Mouse (Mus musculus) retina, adult 2 months (tissue): ENCODE measurements around the gene Grm7.

ENCODE experiments used
- DNase-seq: peaks from one replicate; pipeline ENCODE4 v3.0.0-alpha.2; 2012; ENCODE audit warnings: low read depth, low spot score

Grm7 gene

GRCm38 (mm10) chr6:111361681-111362080 is 716.3 kb downstream of the Grm7 start:
- DNase-seq: no peak

GRCm38 (mm10) chr6:111368111-111368510 is 722.7 kb downstream of the Grm7 start:
- DNase-seq: no peak

- no peak for DNase-seq
Measured at GRCm38 (mm10) chr6:111368551-111368950, 723.2 kb downstream of the Grm7 start.

- DNase-seq: no peak
Measured at GRCm38 (mm10) chr6:111369013-111369412, 723.6 kb downstream of the Grm7 start.

- no peak for DNase-seq
Measured at GRCm38 (mm10) chr6:111371581-111372349, 726.4 kb downstream of the Grm7 start.

- DNase-seq: no peak
Measured at GRCm38 (mm10) chr6:111372626-111373380, 727.4 kb downstream of the Grm7 start.

- no peak for DNase-seq
Measured at GRCm38 (mm10) chr6:111380710-111381109, 735.3 kb downstream of the Grm7 start.

GRCm38 (mm10) chr6:111408750-111409149 is 763.4 kb downstream of the Grm7 start:
- no peak for DNase-seq

- DNase-seq: no peak
Measured at GRCm38 (mm10) chr6:111424737-111425136, 779.4 kb downstream of the Grm7 start.

GRCm38 (mm10) chr6:111446228-111446627 is 800.8 kb downstream of the Grm7 start:
- no peak for DNase-seq

GRCm38 (mm10) chr6:111447851-111448250 is 802.5 kb downstream of the Grm7 start:
- DNase-seq: no peak

GRCm38 (mm10) chr6:111449054-111449783 is 803.8 kb downstream of the Grm7 start:
- DNase-seq: no peak

- DNase-seq: no peak
Measured at GRCm38 (mm10) chr6:111481866-111482265, 836.5 kb downstream of the Grm7 start.

- DNase-seq: no peak
Measured at GRCm38 (mm10) chr6:111486081-111486480, 840.7 kb downstream of the Grm7 start.

GRCm38 (mm10) chr6:111487556-111487955 is 842.2 kb downstream of the Grm7 start:
- no peak for DNase-seq

GRCm38 (mm10) chr6:111492166-111492565 is 846.8 kb downstream of the Grm7 start:
- DNase-seq: no peak

- DNase-seq: no peak
Measured at GRCm38 (mm10) chr6:111499542-111499941, 854.2 kb downstream of the Grm7 start.

- no peak for DNase-seq
Measured at GRCm38 (mm10) chr6:111510768-111511459, 865.5 kb downstream of the Grm7 start.

- DNase-seq: no peak
Measured at GRCm38 (mm10) chr6:111512359-111512758, 867.0 kb downstream of the Grm7 start.

- DNase-seq: no peak
Measured at GRCm38 (mm10) chr6:111521229-111521628, 875.8 kb downstream of the Grm7 start.

GRCm38 (mm10) chr6:111522122-111522521 is 876.7 kb downstream of the Grm7 start:
- DNase-seq: no peak

GRCm38 (mm10) chr6:111529985-111530384 is 884.6 kb downstream of the Grm7 start:
- peak; percentile 6 for DNase-seq
